Mouse (Mus musculus) heart, adult 2 months (tissue): ENCODE data around the gene Camkk2. TPM values are rescaled to one million over a fixed set of nuclear protein-coding genes. Genes with fewer than 3 reads are reported as not detected.

Experiments
- DNase-seq, 2 experiments: peaks; one replicate each; pipeline ENCODE4 v3.0.0; 2021
- H3K27ac ChIP-seq: fragments of 200-600 bp; 2 replicates; pipeline ENCODE4 v1.8.1; 2022
- H3K27me3 ChIP-seq: fragments of 200-500 bp; 2 replicates; pipeline ENCODE4 v1.6.1; 2012; ENCODE audit warnings: mild to moderate bottlenecking, low read length, inconsistent platforms, mixed read lengths; ENCODE audit not compliant: control insufficient read depth, insufficient read depth
- H3K36me3 ChIP-seq: fragments of 200-500 bp; 2 replicates; pipeline ENCODE4 v1.6.1; 2012; ENCODE audit warnings: low read length, inconsistent platforms; ENCODE audit not compliant: control insufficient read depth, insufficient read depth
- H3K4me1 ChIP-seq: fragments of 200-500 bp; 2 replicates; pipeline ENCODE4 v1.6.1; 2011; ENCODE audit warnings: low read length; ENCODE audit not compliant: control insufficient read depth, insufficient read depth
- H3K4me3 ChIP-seq: fragments of 200-600 bp; 2 replicates; pipeline ENCODE4 v1.8.1; 2022
- H3K79me2 ChIP-seq: fragments of 200-500 bp; replicated peaks from 2 replicates; pipeline ENCODE4 v1.6.1; 2012; ENCODE audit warnings: mild to moderate bottlenecking, inconsistent platforms, low read length, moderate library complexity, mixed read lengths; ENCODE audit not compliant: control insufficient read depth, insufficient read depth
- H3K9ac ChIP-seq: fragments of 200-500 bp; 2 replicates; pipeline ENCODE4 v1.6.1; 2012; ENCODE audit warnings: low read depth, mild to moderate bottlenecking, control low read depth, inconsistent platforms, low read length, mixed read lengths
- CTCF ChIP-seq: fragments of 200-600 bp; IDR thresholded peaks from 2 replicates; pipeline ENCODE4 v1.8.1; 2022; ENCODE audit warnings: antibody characterized with exemption, mild to moderate bottlenecking, moderate library complexity
- EP300 ChIP-seq: fragments of 200-500 bp; IDR thresholded peaks from 2 replicates; pipeline ENCODE4 v1.6.1; 2011; ENCODE audit warnings: low read depth, low read length, control low read depth; ENCODE audit not compliant: insufficient read depth
- POLR2A ChIP-seq: fragments of 200-500 bp; IDR thresholded peaks from 2 replicates; pipeline ENCODE4 v1.6.1; 2011; ENCODE audit warnings: mild to moderate bottlenecking, low read depth, low read length, control low read depth; ENCODE audit not compliant: insufficient read depth
- WGBS: fragments of 180-500 bp; shearing (Covaris S2); methylation state at CpG from one replicate; pipeline ENCODE4 v1.1.7; 2018; 5-methylcytosine and 5-hydroxymethylcytosine counted together
- intact Hi-C: fragments of 180-260 bp; cut with DNase I; formaldehyde crosslinking; loops from one replicate; pipeline ENCODE4 v1.15.1; 2025
- long read RNA-seq: library from polyadenylated mRNA; stranded (forward); transcript quantifications from one replicate; pipeline ENCODE4 v2.0.0, GENCODE M21; 2021
- polyA plus RNA-seq: library from polyadenylated mRNA; depleted of rRNA; stranded (reverse); fragments of >200 nt; gene quantifications from 2 replicates; pipeline ENCODE4 v1.2.3, GENCODE M21; 2012; rRNA removed
- total RNA-seq, 2 experiments: library from RNA; stranded (reverse); gene quantifications; 2 replicates each; pipeline ENCODE4 v1.2.3; 2021

Gene Camkk2
- 10 to 100 TPM; 10.2 to 13.6 TPM for total RNA-seq
- polyA plus RNA-seq: 9.3 and 10.5 TPM in 2 replicates
- long read RNA-seq, full-length matches to known transcripts: 4 of 6 reads
- long read RNA-seq, partial matches to known transcripts: 0 of 6 reads
- long read RNA-seq, other reads (novel, unspliced or antisense): 2 of 6 reads

GRCm38 (mm10) chr5:122779277-122779834 is at the start of gene Camkk2:
Gene Camkk2 (minus strand): TSS chr5:122779409.
- Histone ChIP-seq H3K79me2 (no peaks in the 10 kb centered on the region), H3K4me1 (peaks cover 2% of the 10 kb centered on the region), H3K4me3 (peak within 1 kb of the TSS; percentile 87), H3K36me3 (no peaks in the 10 kb centered on the region), H3K9ac (peak within 1 kb of the TSS; percentile 94), H3K27me3 (no peaks in the 10 kb centered on the region), H3K27ac (peak within 1 kb of the TSS; percentile 92)
- intact Hi-C loops: loop anchor here (5.0 kb wide), 1 partner anchor 277 kb away; the partner anchor contains the start of gene Atp2a2
- 1% methylated on average over 61 of the region's 63 CpGs for WGBS
- peak; percentile 88 to 92 for DNase-seq
- TF ChIP-seq EP300: no peak
- TF ChIP-seq POLR2A: peak; percentile 75
- no peak for TF ChIP-seq CTCF

DNA sequence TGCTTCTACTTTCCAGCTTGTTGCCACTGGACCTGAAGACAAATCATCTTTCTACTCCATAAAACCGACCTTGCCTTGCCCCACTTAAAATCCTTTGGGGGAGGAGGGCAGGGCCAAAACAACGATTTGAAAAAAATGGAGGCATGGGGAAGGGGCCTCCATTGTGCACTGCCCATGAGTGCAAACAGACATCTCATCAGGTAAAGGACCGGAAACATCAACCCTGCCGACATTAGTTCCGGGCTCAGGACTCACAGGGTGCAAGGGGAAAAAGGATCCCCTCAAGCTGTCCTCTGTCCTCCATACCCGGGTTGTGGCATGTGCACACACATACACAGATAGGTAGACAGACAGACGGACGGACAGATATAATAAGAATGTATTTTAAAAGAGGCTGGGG is 45.9 kb upstream of the Camkk2 start:
- no peak for DNase-seq
- no peaks in the 10 kb centered on the region for H3K4me1 ChIP-seq
- H3K4me3 ChIP-seq: no peak overlapping the region
- intact Hi-C loops: no loop called here
- TF ChIP-seq POLR2A (no peak), EP300 (no peak)
- H3K36me3 ChIP-seq: no peaks in the 10 kb centered on the region
- no peak overlapping the region for H3K9ac ChIP-seq
- no peaks in the 10 kb centered on the region for H3K79me2 ChIP-seq
- no peak overlapping the region for H3K27ac ChIP-seq
- 83% methylated on average over 8 of the region's 8 CpGs for WGBS
- H3K27me3 ChIP-seq: no peaks in the 10 kb centered on the region

- Histone ChIP-seq H3K4me3 (no peak overlapping the region), H3K9ac (no peak overlapping the region), H3K79me2 (no peaks in the 10 kb centered on the region), H3K27me3 (no peaks in the 10 kb centered on the region), H3K4me1 (no peaks in the 10 kb centered on the region), H3K36me3 (no peaks in the 10 kb centered on the region), H3K27ac (no peak overlapping the region)
- DNase-seq: no peak
- intact Hi-C loops: loop anchor here (5.0 kb wide), 1 partner anchor 78 kb away; no protein-coding TSS in a partner anchor
- TF ChIP-seq CTCF: no peak
- 70% methylated on average over 6 of the region's 6 CpGs for WGBS
These were observed 45.2 kb upstream of the Camkk2 start for GRCm38 (mm10) chr5:122824450-122824849.

DNA sequence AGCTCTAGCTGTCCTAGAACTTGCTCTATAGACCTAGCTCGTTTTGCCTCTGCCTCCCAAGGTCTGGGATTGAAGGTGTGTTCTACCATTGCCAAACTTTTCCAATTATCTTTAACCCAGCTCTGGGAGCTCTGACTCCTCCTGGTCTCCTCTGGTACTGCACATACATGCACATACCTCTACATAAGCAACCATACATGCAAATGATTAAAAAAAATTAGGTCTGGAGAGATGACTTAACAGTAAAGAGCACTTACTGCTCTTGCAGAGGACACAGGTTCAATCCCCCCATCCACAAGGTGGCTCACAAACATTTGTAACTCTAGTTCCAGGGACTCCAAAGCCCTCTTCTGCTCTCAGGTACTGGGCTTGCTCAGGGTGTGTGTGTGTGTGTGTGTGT is 44.8 kb upstream of the Camkk2 start:
- intact Hi-C loops: loop anchor here (5.0 kb wide), 1 partner anchor 78 kb away; no protein-coding TSS in a partner anchor
- Histone ChIP-seq H3K9ac (no peak overlapping the region), H3K4me1 (no peaks in the 10 kb centered on the region), H3K79me2 (no peaks in the 10 kb centered on the region), H3K4me3 (no peak overlapping the region), H3K36me3 (no peaks in the 10 kb centered on the region), H3K27me3 (no peaks in the 10 kb centered on the region), H3K27ac (no peak overlapping the region)
- TF ChIP-seq CTCF (peak; percentile 24; the same call in 1 of the 2 replicates), EP300 (no peak), POLR2A (no peak)
- WGBS: 61% methylated on average over 1 of the region's 1 CpGs
- no peak for DNase-seq

- H3K4me3 ChIP-seq: no peak overlapping the region
- no peak overlapping the region for H3K9ac ChIP-seq
- no peaks in the 10 kb centered on the region for H3K79me2 ChIP-seq
- no peak for DNase-seq
- TF ChIP-seq POLR2A (no peak), EP300 (no peak), CTCF (no peak)
- no peak overlapping the region for H3K27ac ChIP-seq
- no peaks in the 10 kb centered on the region for H3K4me1 ChIP-seq
- 82% methylated on average over 4 of the region's 4 CpGs for WGBS
- intact Hi-C loops: loop anchor here (5.0 kb wide), 1 partner anchor 80 kb away; no protein-coding TSS in a partner anchor
- H3K36me3 ChIP-seq: 0 out of 2 replicates have a peak, but pooled peaks cover 2% of the 10 kb centered on the region
- H3K27me3 ChIP-seq: no peaks in the 10 kb centered on the region
These were observed 43.2 kb upstream of the Camkk2 start for GRCm38 (mm10) chr5:122822441-122822840.

DNA sequence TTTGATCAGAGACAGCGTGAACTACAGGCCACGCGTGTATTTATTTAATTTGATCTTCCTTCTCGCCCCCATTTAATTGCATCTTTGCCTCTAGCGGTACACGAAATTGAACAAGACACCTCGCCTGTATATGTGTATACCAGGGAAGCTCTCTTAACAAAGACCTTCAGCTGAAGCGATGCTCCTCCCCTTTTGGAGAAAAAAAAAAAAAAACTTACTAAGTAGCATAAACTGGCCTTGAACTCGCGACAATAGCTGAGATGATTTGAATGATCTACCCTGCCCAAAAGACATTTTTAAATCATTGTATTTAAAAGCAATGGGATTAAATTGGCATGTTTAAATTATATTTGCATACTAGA is 42.3 kb upstream of the Camkk2 start:
- peak overlapping the region; percentile 96 for H3K4me3 ChIP-seq
- no peak for DNase-seq
- H3K79me2 ChIP-seq: no peaks in the 10 kb centered on the region
- intact Hi-C loops: loop anchor here (1.0 to 5.0 kb wide), 2 partner anchors 28 to 81 kb away; no protein-coding TSS in a partner anchor
- H3K27ac ChIP-seq: peak overlapping the region; percentile 97
- H3K27me3 ChIP-seq: no peaks in the 10 kb centered on the region
- TF ChIP-seq CTCF (no peak), EP300 (no peak), POLR2A (no peak)
- WGBS: 0% methylated on average over 10 of the region's 10 CpGs
- H3K4me1 ChIP-seq: no peaks in the 10 kb centered on the region
- H3K9ac ChIP-seq: peak overlapping the region; percentile 56
- 0 out of 2 replicates have a peak, but pooled peaks cover 2% of the 10 kb centered on the region for H3K36me3 ChIP-seq
